Mouse (Mus musculus) heart, embryonic 10.5 days (tissue): ENCODE measurements around the gene Vmn1r211. TPM values are rescaled to one million over a fixed set of nuclear protein-coding genes. Genes with fewer than 3 reads are reported as not detected.
"Not testable (repeated sequence)": the region's sequence is repeated elsewhere in the genome, so short reads cannot be mapped to it uniquely, and the experiment has no call there.

Experiments
- DNase-seq: peaks from one replicate; pipeline ENCODE4 v3.0.0-alpha.2; 2017; ENCODE audit warnings: low spot score
- H3K27ac ChIP-seq: fragments of 300-500 bp; sonication (generic); 2 replicates; pipeline ENCODE4 v1.5.1; 2016; ENCODE audit warnings: mild to moderate bottlenecking
- H3K27me3 ChIP-seq: fragments of 300-500 bp; sonication (generic); 2 replicates; pipeline ENCODE4 v1.6.1; 2016; ENCODE audit warnings: mild to moderate bottlenecking; ENCODE audit not compliant: poor library complexity, insufficient read depth, severe bottlenecking
- H3K36me3 ChIP-seq: fragments of 300-500 bp; sonication (generic); 2 replicates; pipeline ENCODE4 v1.6.1; 2016; ENCODE audit warnings: mild to moderate bottlenecking, moderate library complexity
- H3K4me1 ChIP-seq: fragments of 300-500 bp; sonication (generic); 2 replicates; pipeline ENCODE4 v1.6.1; 2016; ENCODE audit warnings: mild to moderate bottlenecking
- H3K4me3 ChIP-seq: fragments of 300-500 bp; sonication (generic); 2 replicates; pipeline ENCODE4 v1.5.1; 2016; ENCODE audit warnings: mild to moderate bottlenecking, moderate library complexity
- H3K9me3 ChIP-seq: fragments of 300-500 bp; sonication (generic); 2 replicates; pipeline ENCODE4 v1.6.1; 2016; ENCODE audit warnings: mild to moderate bottlenecking, moderate library complexity
- WGBS: fragments of 180-500 bp; shearing (Covaris S2); methylation state at CpG from one replicate; pipeline ENCODE4 v1.1.7; 2016; 5-methylcytosine and 5-hydroxymethylcytosine counted together
- polyA plus RNA-seq: library from polyadenylated mRNA; unstranded; fragments of >200 nt; fragmentation: Nextera tagmentation; extraction: Ambion mirVana; gene quantifications from 2 replicates; pipeline ENCODE4 v1.2.1, GENCODE M21; 2016

The Vmn1r211 gene
- not detected in 2 replicates for polyA plus RNA-seq

GRCm38 (mm10) chr13:22857461-22857860 lies at the start of gene Vmn1r211:
Gene Vmn1r211 (minus strand): TSS chr13:22857561.
- H3K4me3 ChIP-seq: no peak within 1 kb of the TSS
- no peaks in the 10 kb centered on the region for H3K27me3 ChIP-seq
- 57% methylated on average over 1 of the region's 1 CpGs for WGBS
- DNase-seq: no peak
- H3K36me3 ChIP-seq: no peaks in the 10 kb centered on the region
- H3K27ac ChIP-seq: no peak within 1 kb of the TSS
- no peaks in the 10 kb centered on the region for H3K9me3 ChIP-seq
- no peaks in the 10 kb centered on the region for H3K4me1 ChIP-seq

GRCm38 (mm10) chr13:22884105-22884504 lies 26.7 kb upstream of the Vmn1r211 start, which contains the start of gene Vmn1r212:
Gene Vmn1r212 (minus strand): TSS chr13:22884205.
- no peaks in the 10 kb centered on the region for H3K9me3 ChIP-seq
- no peak within 1 kb of the TSS for H3K4me3 ChIP-seq
- 78% methylated on average over 4 of the region's 4 CpGs for WGBS
- DNase-seq: no peak
- no peak within 1 kb of the TSS for H3K27ac ChIP-seq
- H3K4me1 ChIP-seq: no peaks in the 10 kb centered on the region
- no peaks in the 10 kb centered on the region for H3K27me3 ChIP-seq
- H3K36me3 ChIP-seq: no peaks in the 10 kb centered on the region

- Histone ChIP-seq H3K9me3 (no peaks in the 10 kb centered on the region), H3K27ac (no peak overlapping the region), H3K4me1 (no peaks in the 10 kb centered on the region), H3K36me3 (no peaks in the 10 kb centered on the region), H3K27me3 (no peaks in the 10 kb centered on the region), H3K4me3 (no peak overlapping the region)
- 91% methylated on average over 1 of the region's 1 CpGs for WGBS
- DNase-seq: no peak
Measured at GRCm38 (mm10) chr13:22879257-22879656, 21.9 kb upstream of the Vmn1r211 start.

- no peaks in the 10 kb centered on the region for H3K36me3 ChIP-seq
- H3K4me3 ChIP-seq: no peak overlapping the region
- no peaks in the 10 kb centered on the region for H3K4me1 ChIP-seq
- no peak overlapping the region for H3K27ac ChIP-seq
- DNase-seq: no peak
- 65% methylated on average over 4 of the region's 4 CpGs for WGBS
- H3K9me3 ChIP-seq: no peaks in the 10 kb centered on the region
- H3K27me3 ChIP-seq: no peaks in the 10 kb centered on the region
Measured at GRCm38 (mm10) chr13:22854760-22855159, 2.6 kb downstream of the Vmn1r211 start.

- Histone ChIP-seq H3K36me3 (no peaks in the 10 kb centered on the region), H3K4me3 (no peak overlapping the region), H3K27me3 (no peaks in the 10 kb centered on the region), H3K27ac (no peak overlapping the region), H3K4me1 (no peaks in the 10 kb centered on the region), H3K9me3 (no peaks in the 10 kb centered on the region)
- no peak for DNase-seq
- 70% methylated on average over 1 of the region's 1 CpGs for WGBS
Measured at GRCm38 (mm10) chr13:22846798-22847197, 10.6 kb downstream of the Vmn1r211 start.

- not testable (repeated sequence) for H3K36me3 ChIP-seq, DNase-seq, H3K27me3 ChIP-seq, H3K27ac ChIP-seq, H3K9me3 ChIP-seq, H3K4me3 ChIP-seq, H3K4me1 ChIP-seq
- 69% methylated on average over 3 of the region's 3 CpGs for WGBS
Measured at GRCm38 (mm10) chr13:22844304-22844703, 13.1 kb downstream of the Vmn1r211 start.

GRCm38 (mm10) chr13:22831248-22831647 lies 26.1 kb downstream of the Vmn1r211 start, which contains the start of gene Vmn1r210:
Gene Vmn1r210 (minus strand): TSS chr13:22831348.
- Histone ChIP-seq H3K27ac (no peak within 1 kb of the TSS), H3K9me3 (no peaks in the 10 kb centered on the region), H3K36me3 (no peaks in the 10 kb centered on the region), H3K27me3 (no peaks in the 10 kb centered on the region), H3K4me1 (no peaks in the 10 kb centered on the region), H3K4me3 (no peak within 1 kb of the TSS)
- 54% methylated on average over 4 of the region's 4 CpGs for WGBS
- DNase-seq: no peak

GRCm38 (mm10) chr13:22829395-22829794 lies 28.0 kb downstream of the Vmn1r211 start:
- H3K27ac ChIP-seq, H3K9me3 ChIP-seq, H3K27me3 ChIP-seq, H3K4me1 ChIP-seq, H3K36me3 ChIP-seq, DNase-seq, H3K4me3 ChIP-seq: not testable (repeated sequence)
- WGBS: 33% methylated on average over 7 of the region's 7 CpGs

GRCm38 (mm10) chr13:22821601-22822000 lies 35.8 kb downstream of the Vmn1r211 start:
- 83% methylated on average over 1 of the region's 1 CpGs for WGBS
- H3K36me3 ChIP-seq, H3K27ac ChIP-seq, H3K4me1 ChIP-seq, H3K27me3 ChIP-seq, H3K9me3 ChIP-seq, DNase-seq, H3K4me3 ChIP-seq: not testable (repeated sequence)

- H3K4me3 ChIP-seq, H3K27me3 ChIP-seq, DNase-seq, H3K9me3 ChIP-seq, H3K27ac ChIP-seq, H3K36me3 ChIP-seq, H3K4me1 ChIP-seq: not testable (repeated sequence)
Measured at GRCm38 (mm10) chr13:22809582-22809981, 47.8 kb downstream of the Vmn1r211 start, which contains the start of gene Vmn1r209. Gene Vmn1r209 (minus strand): TSS chr13:22809682.

Other genes starting within 250 kb of the Vmn1r211 start
- gene Vmn1r206, start 233.3 kb downstream of the Vmn1r211 start, polyA plus RNA-seq: not detected in 2 replicates
- not detected in 2 replicates for gene Vmn1r207-ps, start 127.9 kb downstream of the Vmn1r211 start, polyA plus RNA-seq
- gene Vmn1r208, start 80.2 kb downstream of the Vmn1r211 start, polyA plus RNA-seq: not detected in 2 replicates
- not detected in 2 replicates for gene Vmn1r209, start 47.9 kb downstream of the Vmn1r211 start, polyA plus RNA-seq
- gene Vmn1r210, start 26.2 kb downstream of the Vmn1r211 start, polyA plus RNA-seq: not detected in 2 replicates
- gene Vmn1r212, start 26.6 kb upstream of the Vmn1r211 start, polyA plus RNA-seq: not detected in 2 replicates
- not detected in 2 replicates for gene Vmn1r213, start 150.1 kb upstream of the Vmn1r211 start, polyA plus RNA-seq
- gene Vmn1r214, start 172.9 kb upstream of the Vmn1r211 start, polyA plus RNA-seq: not detected in 2 replicates
- gene Vmn1r215, start 210.5 kb upstream of the Vmn1r211 start, polyA plus RNA-seq: not detected in 2 replicates